Mouse (Mus musculus) induced T-regulatory cell, adult 2 months (primary cell): ENCODE results near the gene Kdelr1.
"Not testable (repeated sequence)": the region's sequence is repeated elsewhere in the genome, so short reads cannot be mapped to it uniquely, and the experiment has no call there.

Experiments
- DNase-seq: peaks from one replicate; pipeline ENCODE4 v3.0.0-alpha.2; 2012; ENCODE audit warnings: low read depth

The Kdelr1 gene

GRCm38 (mm10) chr7:45870282-45871058 is 2.1 kb upstream of the Kdelr1 start:
- DNase-seq: peak; percentile 50

GRCm38 (mm10) chr7:45873061-45873947 is 732 bp downstream of the Kdelr1 start:
- peak; percentile 74 for DNase-seq

- no peak for DNase-seq
Observed at GRCm38 (mm10) chr7:45876895-45877294, 4.3 kb downstream of the Kdelr1 start.

GRCm38 (mm10) chr7:45878278-45878677 is 5.7 kb downstream of the Kdelr1 start, which contains the start of gene Grin2d:
Grin2d (minus strand) TSS chr7:45878378.
- DNase-seq: not testable (repeated sequence)

- no peak for DNase-seq
Observed at GRCm38 (mm10) chr7:45880531-45880930, 8.0 kb downstream of the Kdelr1 start.

GRCm38 (mm10) chr7:45881011-45881410 is 8.4 kb downstream of the Kdelr1 start:
- no peak for DNase-seq

- DNase-seq: no peak
Observed at GRCm38 (mm10) chr7:45887246-45887645, 14.7 kb downstream of the Kdelr1 start.

GRCm38 (mm10) chr7:45892651-45893050 is 20.1 kb downstream of the Kdelr1 start:
- no peak for DNase-seq

GRCm38 (mm10) chr7:45895931-45896516 is 23.5 kb downstream of the Kdelr1 start:
- peak; percentile 17 for DNase-seq

GRCm38 (mm10) chr7:45896517-45897257 is 24.1 kb downstream of the Kdelr1 start, which contains the start of the genes Syngr4 and Tmem143:
Syngr4 (minus strand) TSS chr7:45896714.
Tmem143 (plus strand) TSS chr7:45896941.
- DNase-seq: peak; percentile 100

GRCm38 (mm10) chr7:45897258-45897757 is 24.7 kb downstream of the Kdelr1 start:
- DNase-seq: peak; percentile 71

GRCm38 (mm10) chr7:45898125-45898524 is 25.6 kb downstream of the Kdelr1 start:
- peak; percentile 87 for DNase-seq

- peak; percentile 61 for DNase-seq
Observed at GRCm38 (mm10) chr7:45901562-45901961, 29.0 kb downstream of the Kdelr1 start.

- DNase-seq: peak; percentile 34
Observed at GRCm38 (mm10) chr7:45902481-45903002, 30.0 kb downstream of the Kdelr1 start.

- no peak for DNase-seq
Observed at GRCm38 (mm10) chr7:45906622-45907021, 34.0 kb downstream of the Kdelr1 start.

GRCm38 (mm10) chr7:45908384-45908783 is 35.8 kb downstream of the Kdelr1 start:
- DNase-seq: no peak

- DNase-seq: no peak
Observed at GRCm38 (mm10) chr7:45909145-45909544, 36.6 kb downstream of the Kdelr1 start.

GRCm38 (mm10) chr7:45914067-45914466 is 41.5 kb downstream of the Kdelr1 start:
- no peak for DNase-seq

- no peak for DNase-seq
Observed at GRCm38 (mm10) chr7:45915011-45915410, 42.4 kb downstream of the Kdelr1 start.

- peak; percentile 94 for DNase-seq
Observed at GRCm38 (mm10) chr7:45916056-45917003, 43.8 kb downstream of the Kdelr1 start.
